Mouse (Mus musculus) kidney, postnatal 10 days (tissue): Measurements from ENCODE around the gene Enpp3.

Experiments used
- DNase-seq: peaks from one replicate; pipeline ENCODE4 v3.0.0; 2021; ENCODE audit warnings: mixed read lengths

The Enpp3 gene

DNA sequence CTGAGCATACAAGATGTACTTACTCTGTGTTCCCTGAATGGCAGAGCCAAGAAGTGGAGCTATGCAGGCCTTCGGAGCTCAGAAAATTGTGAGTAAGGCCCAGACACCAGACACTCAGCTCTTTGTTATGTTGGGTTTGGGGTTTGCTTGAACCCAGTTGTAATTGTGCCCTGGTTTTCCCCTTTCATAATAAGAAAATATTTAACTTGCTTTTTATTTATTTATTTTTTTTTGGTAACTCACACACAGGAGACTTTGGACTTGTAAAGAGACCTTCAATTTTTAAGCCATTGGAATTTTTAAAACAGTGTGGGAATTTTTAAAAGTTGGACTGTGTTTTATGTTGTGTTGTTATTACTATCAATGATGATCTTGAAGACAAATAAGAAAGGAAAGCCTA, at the start of gene Enpp3:
TSS of gene Enpp3 (minus strand) at position 148 of the 400 bp plus-strand sequence.
- no peak for DNase-seq

DNA sequence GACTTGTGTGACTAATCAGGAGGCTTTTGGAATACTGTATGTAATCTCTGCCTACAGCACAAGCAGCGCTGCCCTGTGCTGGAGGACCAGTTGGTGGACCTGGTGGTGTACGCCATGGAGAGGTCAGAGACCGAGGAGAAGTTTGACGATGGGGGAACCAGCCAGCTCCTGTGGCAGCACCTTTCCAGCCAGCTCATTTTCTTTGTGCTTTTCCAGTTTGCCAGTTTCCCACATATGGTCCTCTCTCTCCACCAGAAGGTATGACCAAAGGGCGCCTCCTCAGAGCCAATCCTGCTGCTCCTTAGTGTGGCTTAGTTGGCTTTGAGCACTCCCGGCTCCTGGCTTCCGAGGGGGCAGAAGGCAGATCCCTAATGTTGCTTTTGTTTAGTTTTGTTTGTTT, 45.7 kb upstream of the Enpp3 start:
- DNase-seq, result no peak

DNA sequence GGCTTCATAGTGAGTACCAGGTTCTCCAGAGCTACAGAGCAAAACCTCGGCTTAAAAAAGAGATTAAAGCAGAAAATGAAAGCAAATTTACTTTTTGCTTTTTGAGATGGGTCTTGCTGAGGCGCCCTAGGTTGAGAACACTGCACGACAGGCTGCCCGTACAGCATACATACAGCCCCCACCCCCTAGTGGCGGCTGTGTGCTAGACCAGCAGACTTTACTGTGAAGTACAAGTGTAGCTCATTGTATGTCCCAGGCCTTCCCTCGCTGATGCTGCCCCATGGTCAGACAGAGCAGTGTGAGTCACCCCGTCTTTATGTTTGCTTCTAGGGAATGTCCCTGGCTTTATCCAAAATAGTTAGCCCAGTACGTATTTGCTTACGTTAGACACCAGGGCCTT, 43.4 kb upstream of the Enpp3 start:
- DNase-seq, result peak; percentile 45

DNA sequence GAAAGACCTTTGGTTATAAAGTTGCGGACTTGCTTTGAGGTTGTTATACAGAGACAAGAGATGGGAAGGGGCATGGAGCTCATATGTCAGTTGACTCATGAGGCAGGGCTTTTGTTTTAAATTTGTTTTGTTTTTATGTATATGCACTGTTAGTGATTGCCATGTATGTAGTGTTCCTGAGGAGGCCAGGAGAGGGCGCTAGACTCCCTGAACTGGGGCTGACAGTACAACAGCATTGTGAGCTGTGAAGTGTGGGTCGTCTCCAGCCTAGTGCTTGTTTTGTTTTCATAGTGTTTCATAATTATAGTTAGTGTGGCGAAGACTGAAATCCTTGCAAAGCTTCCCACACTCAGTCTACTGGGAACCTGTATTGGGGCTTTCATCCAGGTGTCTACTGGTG, 31.0 kb upstream of the Enpp3 start:
- DNase-seq, result peak; percentile 13

DNA sequence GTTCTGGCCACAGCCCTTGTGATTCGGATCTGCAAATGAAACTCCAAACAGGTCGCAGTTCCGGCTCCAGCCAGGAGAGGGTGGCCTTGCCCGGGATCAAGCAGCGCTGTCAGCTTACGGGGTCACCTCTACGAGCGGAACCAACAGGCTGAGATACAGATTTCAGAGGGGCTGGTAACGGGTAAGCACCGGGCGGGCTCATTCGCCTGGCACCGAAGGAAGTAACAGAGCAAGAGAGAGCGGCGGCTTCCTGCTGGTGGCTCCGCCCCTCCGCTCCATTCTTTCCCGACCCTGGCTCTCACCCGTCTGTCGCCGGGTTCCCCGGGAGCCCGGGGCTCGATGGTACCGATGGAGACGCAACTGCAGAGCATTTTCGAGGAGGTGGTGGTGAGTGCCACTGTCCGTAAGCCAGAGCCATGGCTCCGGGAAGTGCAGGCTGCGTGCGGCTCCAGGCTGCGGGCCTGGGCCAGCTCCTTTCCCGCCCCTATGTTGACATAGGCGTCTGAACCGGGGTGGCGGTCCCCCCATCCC, 27.2 kb upstream of the Enpp3 start, which contains the start of gene Med23:
TSS of gene Med23 (plus strand) at position 227 of the 531 bp plus-strand sequence.
- DNase-seq, result peak; percentile 98

DNA sequence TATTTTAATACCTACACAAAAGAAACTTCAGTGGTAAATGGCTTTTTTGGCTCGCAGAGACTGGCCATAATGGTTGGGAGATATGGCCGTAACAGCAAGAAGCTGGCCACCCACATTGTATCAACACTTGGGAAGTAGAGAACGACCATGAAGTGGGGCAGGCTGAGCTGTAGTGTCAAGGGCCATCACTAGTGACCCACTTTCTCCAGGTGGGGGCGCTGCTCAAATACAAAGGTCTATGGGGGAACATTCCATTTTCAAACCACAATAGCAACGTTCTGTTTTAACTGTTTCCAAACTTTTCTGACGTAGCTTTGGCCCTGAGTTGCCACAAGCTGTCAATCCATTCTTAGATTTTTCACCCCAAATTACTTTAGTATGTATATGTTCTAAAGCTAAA, 21.8 kb upstream of the Enpp3 start:
- DNase-seq, result no peak

DNA sequence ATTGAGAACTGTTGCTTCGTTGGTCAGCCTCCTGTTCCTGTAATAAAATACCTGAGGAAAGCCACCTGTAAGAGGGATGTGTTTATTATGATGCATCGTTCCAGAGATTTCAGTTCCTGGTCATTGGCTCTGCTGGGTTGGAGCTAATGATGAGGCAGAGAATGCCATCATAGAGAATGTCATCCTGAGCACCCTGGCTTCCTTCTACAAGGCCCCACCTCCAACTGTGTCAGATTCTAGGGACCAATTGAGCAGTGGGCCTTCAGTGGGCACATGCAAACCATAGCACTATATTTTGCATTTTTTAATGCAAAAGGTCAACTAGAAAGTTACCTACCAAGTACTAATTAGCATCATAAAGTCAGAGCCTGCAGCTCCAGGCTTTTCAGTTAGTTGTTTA, 20.5 kb upstream of the Enpp3 start:
- DNase-seq, result no peak

DNA sequence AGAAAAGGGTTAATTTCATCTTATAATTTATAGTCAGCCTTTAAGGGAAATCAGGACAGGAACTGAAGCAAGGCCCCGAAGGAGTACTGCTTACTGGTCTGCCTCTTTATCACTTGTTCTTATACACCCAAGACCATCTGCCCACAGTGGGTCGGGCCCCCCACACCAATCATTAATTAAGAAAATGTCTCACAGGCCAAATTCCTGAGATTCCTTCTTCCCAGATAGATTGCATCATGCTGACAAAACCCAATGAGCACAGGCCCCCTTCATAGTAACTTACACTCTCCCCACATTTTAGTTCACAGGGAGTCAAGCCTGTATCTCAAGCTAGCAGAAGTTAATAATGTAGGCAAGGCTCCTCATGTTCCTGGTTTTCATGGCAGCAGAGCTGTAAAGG, 625 bp downstream of the Enpp3 start:
- peak; percentile 24 for DNase-seq

DNA sequence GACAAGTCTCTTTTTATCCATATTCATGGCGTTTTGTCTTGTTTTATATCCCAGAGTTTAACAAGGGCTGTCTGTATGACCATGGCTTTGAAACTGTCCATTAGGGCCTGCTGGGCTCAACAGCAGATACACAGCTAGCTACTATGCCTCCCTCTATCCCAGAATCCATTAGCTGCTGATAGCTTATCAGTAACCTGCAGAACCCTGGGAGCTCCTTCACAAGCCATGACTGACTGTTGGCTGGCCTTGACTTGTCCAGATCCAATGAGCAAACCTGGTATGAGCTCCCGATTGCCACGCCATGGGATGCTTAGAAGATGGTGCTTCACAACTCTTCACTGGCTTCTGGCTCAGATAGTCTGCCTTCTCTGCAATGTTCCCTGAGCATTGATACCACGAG, 1.8 kb downstream of the Enpp3 start:
- no peak for DNase-seq

DNA sequence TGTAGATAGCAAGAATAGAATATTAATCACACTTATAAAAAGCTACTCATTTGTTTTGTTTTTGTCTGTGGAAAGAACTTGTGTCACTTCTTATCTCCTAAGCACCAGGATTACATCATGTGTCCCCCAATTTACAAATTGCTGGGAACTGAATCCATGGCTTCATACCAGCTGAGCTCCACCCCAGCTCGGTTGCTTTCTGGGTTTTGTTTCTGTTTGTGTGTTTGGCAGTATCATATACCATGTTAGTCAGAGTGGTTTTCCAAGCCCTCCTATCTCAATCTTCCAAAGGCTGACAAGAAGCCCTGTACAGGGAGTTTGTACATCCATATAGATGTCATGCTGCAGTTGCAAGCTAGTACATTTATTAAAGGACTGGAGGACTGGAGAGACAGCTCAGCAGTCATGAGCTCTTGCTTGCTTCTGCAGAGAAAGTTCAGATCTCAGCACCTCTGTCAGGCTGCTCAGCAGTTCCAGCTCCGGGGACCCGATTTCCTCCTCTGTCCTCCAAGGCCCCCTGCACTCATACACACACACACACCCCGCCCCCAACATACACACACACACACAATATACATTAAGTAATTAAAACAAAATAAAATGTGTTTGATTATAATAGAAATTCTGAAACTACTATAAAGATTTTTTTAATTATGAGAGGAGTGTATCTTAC, 6.1 kb downstream of the Enpp3 start:
- DNase-seq, result no peak

DNA sequence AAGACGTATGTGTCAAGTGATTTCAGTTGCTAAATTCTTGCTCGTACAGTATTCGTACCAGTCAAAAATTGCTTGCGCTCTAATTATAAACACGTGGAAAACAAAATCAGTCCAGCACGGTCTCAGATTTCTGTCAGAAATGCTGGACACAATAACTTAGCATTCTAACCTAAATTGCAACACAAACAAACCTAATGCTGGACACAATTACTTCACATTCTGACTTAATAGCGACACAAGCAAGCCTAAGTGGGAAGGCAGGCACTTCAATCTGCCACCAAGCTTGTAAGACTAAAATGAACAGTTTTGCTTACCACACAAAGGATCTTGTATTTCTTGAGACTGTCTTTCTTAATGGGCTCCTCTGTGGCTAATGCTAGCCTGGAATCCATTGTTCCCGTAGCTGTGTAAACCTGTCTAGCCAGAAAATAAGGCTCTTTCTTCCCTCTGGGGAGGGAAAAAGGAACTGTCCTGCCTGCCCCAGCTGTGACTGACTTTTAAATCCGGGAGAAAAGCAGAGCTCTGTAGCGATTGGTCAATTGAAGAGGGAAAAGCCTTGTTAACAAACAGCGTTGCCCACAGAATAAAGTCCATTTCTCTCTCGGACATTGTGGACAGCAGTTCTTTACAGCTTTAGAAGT, 6.8 kb downstream of the Enpp3 start:
- peak; percentile 19 for DNase-seq

DNA sequence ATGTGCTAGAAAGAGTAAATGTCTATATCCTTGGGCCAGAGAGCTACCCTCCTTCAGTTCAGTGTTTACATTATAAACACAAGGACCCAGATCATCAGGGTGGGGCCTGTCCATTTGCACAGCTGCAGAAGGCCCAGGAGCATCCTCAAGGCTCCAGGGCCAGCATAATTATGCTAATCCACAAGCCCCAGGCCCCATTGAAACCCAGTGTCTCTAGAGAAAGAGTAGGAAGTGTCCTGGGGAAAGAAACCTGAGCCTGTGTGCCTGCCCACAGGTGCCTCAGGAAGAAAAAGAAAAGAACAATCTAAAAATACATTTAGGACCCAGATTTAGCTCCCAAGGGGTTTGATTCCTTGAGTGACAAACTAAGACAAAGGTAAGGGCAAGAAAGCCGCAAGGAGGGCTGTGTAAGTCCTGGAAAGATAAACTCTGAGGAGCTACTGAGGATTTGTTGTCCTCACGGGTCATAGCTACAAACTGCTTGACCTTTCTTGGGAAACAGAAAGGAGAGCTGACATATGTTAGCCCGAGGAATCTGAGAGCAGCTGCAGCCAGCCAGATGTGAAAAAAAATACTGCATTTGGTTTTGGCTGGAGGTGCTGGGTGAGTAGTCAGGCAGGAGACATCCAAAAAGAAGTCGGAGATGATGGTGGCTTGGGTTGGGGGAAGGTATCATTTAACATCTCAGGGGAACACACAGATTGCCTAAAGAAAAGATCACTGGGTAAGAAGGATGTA, 7.8 kb downstream of the Enpp3 start:
- DNase-seq, result no peak

DNA sequence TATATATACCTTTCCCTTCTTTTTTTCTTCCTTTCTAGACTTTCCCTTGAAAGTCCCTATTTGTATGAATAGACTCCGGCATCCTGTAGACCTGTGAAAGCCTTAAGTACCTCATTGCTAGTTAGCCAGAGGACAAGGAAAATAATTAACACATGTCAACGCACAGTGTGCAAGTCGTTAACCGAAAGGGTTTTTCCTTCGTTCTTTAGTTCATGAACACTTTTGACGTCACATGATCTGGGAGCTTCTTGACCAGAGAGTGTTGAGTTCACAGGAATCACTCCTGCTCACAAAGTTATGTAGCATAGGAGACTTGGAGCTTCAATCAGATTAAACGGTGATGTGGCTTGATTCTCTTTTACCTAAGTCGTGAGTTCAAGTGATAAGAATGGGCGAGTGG, 10.3 kb downstream of the Enpp3 start:
- no peak for DNase-seq

DNA sequence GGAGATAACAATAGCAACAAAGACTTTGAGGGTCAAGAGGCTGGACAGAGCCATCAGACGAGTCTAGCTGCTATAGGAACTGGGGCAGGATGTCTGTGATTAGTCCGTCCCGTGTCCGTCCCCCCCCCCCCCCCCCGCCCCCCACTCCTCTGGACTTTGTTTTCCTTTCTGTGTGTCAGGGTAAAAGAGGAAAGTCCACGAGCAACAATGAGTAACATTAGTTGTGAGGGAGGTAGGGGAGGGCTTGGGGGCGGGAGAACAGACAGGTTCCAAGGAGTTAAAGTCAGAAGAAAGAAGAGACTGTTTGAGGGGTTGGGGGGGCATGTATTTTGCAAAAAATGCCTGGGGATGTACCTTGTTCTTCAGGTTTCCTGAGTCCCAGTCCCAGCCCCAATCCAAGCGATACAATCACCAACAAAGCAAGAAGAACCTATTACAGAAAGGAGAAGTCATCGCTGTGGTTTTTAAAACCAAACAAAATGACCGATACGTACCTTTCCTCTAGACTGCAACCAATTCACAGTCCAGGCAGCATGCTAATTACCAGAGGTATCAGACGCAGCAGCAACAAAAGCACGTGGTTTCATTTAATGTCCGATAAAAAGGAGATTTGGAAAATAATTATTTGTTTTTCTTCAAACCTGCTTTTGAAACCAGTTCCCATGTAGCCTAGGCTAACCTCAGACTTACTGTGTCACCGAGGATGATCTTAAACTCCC, 11.1 kb downstream of the Enpp3 start:
- no peak for DNase-seq

DNA sequence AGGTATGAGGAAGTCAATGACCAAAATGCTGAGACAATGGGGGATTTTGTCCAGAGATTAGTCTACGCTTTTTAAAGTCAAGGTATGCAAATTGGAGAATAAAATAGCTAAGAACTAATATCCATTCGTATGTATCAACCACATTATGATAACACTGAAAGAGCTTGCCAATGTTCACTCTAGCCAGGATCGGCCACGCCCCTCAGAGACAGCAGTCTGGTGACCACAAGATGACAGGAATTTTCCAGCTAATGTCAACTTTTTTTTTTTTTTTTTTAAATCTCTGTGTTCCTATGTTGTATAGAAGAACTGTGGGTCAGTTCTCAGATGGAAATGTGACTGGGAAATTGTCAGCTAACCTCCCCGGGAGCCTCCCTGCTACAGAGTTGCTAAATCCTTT, 12.2 kb downstream of the Enpp3 start:
- DNase-seq, result no peak

DNA sequence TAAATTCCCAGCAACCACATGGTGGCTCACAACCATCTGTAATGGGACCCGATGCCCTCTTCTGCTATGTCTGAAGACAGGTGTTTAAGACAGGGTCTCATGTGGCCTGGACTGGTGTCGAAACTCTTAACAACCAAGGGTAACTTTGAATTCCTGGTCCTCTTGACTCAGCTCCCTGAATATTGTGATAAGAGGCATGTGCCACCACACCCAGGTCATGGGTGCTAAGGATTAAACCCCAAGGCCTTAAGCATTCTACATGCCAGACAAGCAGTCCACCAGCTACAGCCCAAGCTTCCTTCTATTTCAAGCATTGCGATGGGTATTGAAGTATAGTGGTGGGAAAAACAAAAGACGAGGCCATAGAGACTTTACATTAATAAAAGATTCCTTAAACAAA, 14.5 kb downstream of the Enpp3 start:
- no peak for DNase-seq

DNA sequence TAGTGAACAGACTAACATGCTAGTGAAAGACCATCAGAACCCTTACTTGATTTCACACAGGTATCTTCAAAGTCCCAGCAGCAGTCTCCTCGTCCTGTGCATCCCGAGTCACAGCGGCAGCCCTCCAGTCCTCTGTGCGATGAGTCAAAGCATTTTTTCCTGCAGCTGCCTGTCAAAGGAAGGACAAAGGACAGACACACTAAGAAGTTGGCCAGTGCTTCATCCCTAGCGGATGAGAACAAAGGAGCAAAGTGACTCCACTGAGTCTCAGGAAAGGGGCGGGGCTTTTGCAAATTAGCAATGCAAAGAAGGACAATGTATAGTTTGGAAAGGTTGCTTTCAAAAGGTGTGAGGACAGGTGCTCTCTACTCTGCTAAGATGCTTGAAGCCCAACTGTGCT, 16.5 kb downstream of the Enpp3 start:
- no peak for DNase-seq

DNA sequence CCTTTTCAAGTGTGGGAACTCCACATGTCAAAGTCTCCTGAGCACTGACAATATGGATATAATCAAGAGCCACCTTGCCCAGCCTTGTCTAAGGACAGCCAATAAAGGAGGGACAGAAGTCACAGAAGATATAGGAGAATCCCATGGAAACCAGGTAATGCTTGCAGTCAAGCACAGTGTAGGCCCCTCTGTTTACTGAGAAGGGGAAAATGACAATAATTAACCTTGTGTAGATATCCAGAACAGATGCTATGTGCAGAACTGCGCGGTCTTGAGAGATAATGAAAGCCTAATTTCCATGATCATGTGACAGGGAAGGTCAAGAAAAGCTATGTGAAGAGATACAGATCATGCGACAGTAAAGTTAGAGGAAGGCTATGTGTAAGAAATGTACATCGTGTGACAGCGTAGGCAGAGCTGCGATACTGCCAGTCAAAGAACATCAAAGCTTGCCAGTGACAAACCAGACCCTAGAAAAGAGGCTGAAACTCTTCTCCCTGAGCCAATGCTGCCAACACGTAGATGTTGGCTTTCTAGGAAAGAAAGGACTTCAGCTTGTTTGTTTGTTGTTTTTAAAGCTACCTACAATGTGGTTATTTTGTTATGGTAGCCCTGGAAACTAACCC, 17.1 kb downstream of the Enpp3 start:
- no peak for DNase-seq

DNA sequence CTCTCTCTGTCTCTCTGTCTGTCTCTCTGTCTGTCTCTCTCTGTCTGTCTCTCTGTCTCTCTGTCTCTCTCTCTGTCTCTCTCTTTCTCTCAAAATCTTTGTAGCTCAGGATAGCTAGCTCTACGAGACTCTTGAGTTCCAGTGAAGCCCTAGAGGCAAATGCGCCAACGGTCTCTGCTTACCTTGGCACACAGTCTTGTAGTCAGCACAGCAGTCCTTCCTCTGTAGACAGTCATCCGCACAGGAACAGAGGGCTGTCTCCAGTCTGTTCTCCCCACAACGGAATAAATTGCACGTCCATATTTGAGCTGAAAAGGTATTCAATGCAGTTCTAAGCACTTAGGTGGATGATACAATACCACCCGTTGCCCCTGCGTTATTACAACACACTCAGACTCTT, 18.0 kb downstream of the Enpp3 start:
- DNase-seq, result no peak

DNA sequence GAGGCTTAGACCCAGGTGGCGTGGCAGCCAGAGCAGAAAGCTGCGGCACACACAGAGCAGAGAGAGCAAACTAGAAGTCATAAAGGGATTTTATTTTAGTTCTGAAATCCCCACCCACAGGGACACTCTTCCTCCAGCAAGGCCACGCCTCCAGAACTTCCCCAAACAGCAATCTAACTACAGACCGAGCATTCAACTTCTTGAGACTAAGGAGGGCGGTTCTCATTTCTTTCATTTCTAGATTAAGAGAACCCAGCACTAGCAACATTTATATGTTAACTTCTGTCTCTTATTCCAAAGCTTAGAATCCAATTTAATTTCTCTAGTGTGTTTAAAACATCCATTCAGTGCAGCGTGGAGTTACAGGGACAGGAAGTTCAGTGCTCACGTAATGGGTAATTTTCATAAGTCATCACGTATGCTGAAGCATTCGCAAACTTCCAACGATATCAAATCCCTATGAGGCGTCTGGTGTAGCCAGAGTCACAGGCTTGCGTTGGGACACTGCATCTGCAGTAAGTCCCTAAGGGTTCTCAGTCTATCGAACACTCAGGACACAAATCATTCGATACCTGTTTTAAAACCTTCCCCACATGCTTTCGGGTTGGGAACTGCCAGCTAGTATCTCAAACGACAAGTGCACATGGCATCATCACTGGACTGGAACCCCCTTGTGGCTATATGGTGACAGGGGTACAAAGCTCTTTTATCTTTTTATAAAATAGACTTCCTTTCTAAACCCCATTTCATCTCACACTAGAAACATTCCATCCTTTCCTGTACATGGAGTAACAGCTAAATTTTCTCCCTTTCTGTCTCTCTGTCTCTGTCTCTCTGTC, 18.7 kb downstream of the Enpp3 start:
- no peak for DNase-seq

DNA sequence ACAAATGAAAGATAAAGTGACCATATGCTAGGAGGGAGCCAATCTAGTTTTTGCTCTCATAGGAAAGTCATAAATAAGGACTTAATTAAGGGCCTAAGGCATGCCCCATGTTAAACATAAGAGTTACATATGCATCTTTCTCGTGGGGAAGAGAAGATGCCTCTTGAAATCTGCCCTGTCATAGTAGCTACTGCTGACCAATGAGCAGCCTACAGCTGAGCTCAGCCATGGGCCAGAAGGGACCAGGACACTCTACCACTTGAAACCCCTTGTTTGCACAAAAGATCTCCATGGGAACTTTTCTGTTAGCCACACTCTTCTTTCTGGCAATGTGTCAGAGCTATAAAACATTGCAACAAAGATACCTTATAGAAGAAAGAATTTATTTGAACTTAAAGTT, 19.4 kb downstream of the Enpp3 start:
- DNase-seq, result no peak

DNA sequence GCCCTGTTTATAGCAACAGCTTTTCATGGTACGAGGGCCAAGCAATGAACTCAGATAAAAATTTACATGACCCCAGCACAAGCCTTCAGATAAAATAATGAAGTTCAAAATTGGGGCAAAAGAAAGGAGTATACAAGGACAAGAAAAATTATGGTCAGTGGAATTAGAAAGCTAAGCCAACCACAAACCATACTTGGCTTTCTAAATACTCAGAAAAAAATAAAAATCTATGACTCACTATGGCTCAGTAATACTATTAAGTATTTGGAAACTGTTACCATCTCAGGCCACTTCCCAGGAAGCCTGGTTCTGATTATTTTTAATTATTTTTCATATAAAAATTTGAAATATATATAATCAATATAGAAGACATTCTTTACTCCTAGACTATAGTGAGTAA, 19.8 kb downstream of the Enpp3 start:
- no peak for DNase-seq
